Mouse (Mus musculus) forebrain, embryonic 13.5 days (tissue): Measurements from ENCODE around the gene Ass1. TPM values are rescaled to one million over a fixed set of nuclear protein-coding genes. Genes with fewer than 3 reads are reported as not detected.

Experiments
- ATAC-seq: fragments of 200-750 bp; cut with Nextera tagmentation; 2 replicates; pipeline ENCODE4 v1.8.0; 2017
- H3K27ac ChIP-seq: fragments of 300-500 bp; sonication (generic); 2 replicates; pipeline ENCODE4 v1.5.1; 2015; ENCODE audit warnings: inconsistent platforms, mild to moderate bottlenecking, moderate library complexity
- H3K27me3 ChIP-seq: fragments of 300-500 bp; sonication (generic); 2 replicates; pipeline ENCODE4 v1.6.1; 2015; ENCODE audit warnings: mild to moderate bottlenecking, inconsistent platforms
- H3K36me3 ChIP-seq: fragments of 300-500 bp; sonication (generic); 2 replicates; pipeline ENCODE4 v1.6.1; 2015; ENCODE audit warnings: mild to moderate bottlenecking, inconsistent platforms; ENCODE audit not compliant: poor library complexity, severe bottlenecking
- H3K4me1 ChIP-seq: fragments of 300-500 bp; sonication (generic); 2 replicates; pipeline ENCODE4 v1.6.1; 2015; ENCODE audit warnings: inconsistent platforms
- H3K4me2 ChIP-seq: fragments of 300-500 bp; sonication (generic); 2 replicates; pipeline ENCODE4 v1.6.1; 2015; ENCODE audit warnings: inconsistent platforms, mild to moderate bottlenecking, moderate library complexity
- H3K4me3 ChIP-seq: fragments of 300-500 bp; sonication (generic); 2 replicates; pipeline ENCODE4 v1.5.1; 2015; ENCODE audit warnings: mild to moderate bottlenecking, inconsistent platforms
- H3K9ac ChIP-seq: fragments of 300-500 bp; sonication (generic); 2 replicates; pipeline ENCODE4 v1.6.1; 2015; ENCODE audit warnings: mild to moderate bottlenecking, inconsistent platforms
- H3K9me3 ChIP-seq: fragments of 300-500 bp; sonication (generic); replicated peaks from 2 replicates; pipeline ENCODE4 v1.6.1; 2016; ENCODE audit warnings: inconsistent platforms
- WGBS: fragments of 180-500 bp; shearing (Covaris S2); methylation state at CpG from one replicate; pipeline ENCODE4 v1.1.7; 2015; 5-methylcytosine and 5-hydroxymethylcytosine counted together
- polyA plus RNA-seq: library from polyadenylated mRNA; unstranded; fragments of >200 nt; fragmentation: Nextera tagmentation; extraction: Ambion mirVana; gene quantifications from 2 replicates; pipeline ENCODE4 v1.2.1, GENCODE M21; 2015

Ass1 gene
- polyA plus RNA-seq: 5.6 and 5.9 TPM in 2 replicates

DNA sequence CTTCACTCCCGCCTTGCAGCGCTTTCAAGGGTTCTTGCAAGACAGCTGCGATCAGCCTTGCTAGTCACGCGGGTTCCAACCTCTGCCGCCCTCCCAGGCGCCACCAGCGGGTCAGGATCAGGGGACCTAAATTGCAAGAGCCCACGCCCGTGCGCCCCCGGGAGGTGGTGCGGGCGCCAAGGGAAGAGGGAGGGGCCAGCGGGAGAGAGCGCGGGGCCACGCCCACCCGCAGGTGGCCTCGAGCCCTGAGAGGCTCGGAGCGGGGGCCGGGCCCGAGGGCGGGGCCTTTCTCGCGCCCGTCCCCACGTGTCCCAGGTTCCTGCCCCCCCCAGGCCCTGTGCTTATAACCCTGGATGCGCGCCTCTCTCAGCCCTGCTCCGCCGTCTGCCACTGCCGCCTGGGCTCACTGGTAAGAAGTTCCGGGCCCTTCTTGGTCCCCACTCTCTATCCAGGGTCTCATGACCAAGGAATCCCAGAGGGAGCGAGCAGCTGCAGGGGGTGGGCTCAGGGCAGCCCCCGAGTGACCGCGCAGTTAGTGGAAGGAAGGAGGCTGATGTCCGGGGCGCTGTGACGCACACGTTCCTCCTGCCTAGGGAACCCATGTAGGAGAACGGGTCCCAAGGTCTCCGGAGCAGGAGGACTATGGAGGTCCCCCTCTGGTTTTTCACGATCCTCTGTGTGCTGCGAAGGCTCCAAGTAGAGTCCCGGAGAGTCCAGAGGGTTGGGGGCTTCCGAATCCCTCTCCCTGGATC, at the start of gene Ass1:
Ass1 (plus strand) TSS at position 277 of the 752 bp plus-strand sequence.
- Histone ChIP-seq H3K36me3 (no peaks in the 10 kb centered on the region), H3K9me3 (peaks cover 4% of the 10 kb centered on the region), H3K4me1 (peaks cover 18% of the 10 kb centered on the region), H3K27ac (no peak within 1 kb of the TSS), H3K27me3 (peaks cover 51% of the 10 kb centered on the region), H3K9ac (peak within 1 kb of the TSS; percentile 55), H3K4me2 (peak within 1 kb of the TSS; percentile 83), H3K4me3 (peak within 1 kb of the TSS; percentile 41)
- 1% methylated on average over 49 of the region's 49 CpGs for WGBS
- ATAC-seq: peak; percentile 67

DNA sequence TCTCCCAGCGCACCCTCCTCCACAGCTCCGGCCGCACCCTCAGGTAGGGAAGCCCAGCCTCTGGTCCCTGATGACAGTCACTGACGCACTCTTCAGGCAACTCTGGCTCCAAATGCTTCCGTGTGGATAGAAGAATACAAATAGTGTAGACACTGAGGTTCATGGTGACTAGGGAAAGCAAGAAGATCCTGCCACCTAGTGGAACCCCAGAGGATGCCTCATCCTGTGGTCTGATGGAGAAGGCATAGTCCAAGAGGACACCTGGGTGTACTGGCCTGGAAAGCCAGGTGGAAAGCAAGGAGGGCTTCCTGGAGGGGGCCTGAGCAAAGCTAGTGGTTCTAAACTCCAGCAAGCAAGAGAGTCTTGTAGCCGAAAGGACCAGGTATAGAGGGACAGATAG, 49.1 kb upstream of the Ass1 start:
- Histone ChIP-seq H3K4me1 (peaks cover 6% of the 10 kb centered on the region), H3K27ac (no peak overlapping the region), H3K4me2 (no peak overlapping the region), H3K4me3 (no peak overlapping the region), H3K9ac (no peak overlapping the region), H3K36me3 (no peaks in the 10 kb centered on the region), H3K9me3 (no peaks in the 10 kb centered on the region), H3K27me3 (no peaks in the 10 kb centered on the region)
- no peak for ATAC-seq
- 82% methylated on average over 6 of the region's 6 CpGs for WGBS

DNA sequence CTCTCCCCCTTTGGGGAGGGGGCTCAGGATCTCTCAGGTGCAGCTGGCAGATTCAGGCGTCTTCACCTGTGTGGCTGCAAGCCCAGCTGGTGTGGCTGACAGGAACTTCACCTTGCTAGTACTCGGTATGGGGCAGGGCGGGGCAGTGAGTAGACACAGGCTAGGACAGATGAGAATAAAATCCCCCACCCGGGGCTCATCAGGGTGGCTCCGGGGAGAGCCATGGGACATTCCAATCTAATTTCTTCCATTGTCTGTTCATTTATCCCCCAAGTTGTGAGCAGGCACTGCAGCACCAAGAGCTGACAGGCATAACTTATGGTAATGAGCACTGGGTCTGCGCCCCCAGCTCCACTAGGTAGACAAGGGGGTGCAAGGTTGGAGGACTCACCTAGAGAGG, 47.4 kb upstream of the Ass1 start:
- H3K9me3 ChIP-seq: no peaks in the 10 kb centered on the region
- WGBS: 77% methylated on average over 6 of the region's 6 CpGs
- no peak overlapping the region for H3K27ac ChIP-seq
- peaks cover 6% of the 10 kb centered on the region for H3K4me1 ChIP-seq
- no peak overlapping the region for H3K4me2 ChIP-seq
- H3K4me3 ChIP-seq: no peak overlapping the region
- no peak for ATAC-seq
- no peaks in the 10 kb centered on the region for H3K27me3 ChIP-seq
- H3K9ac ChIP-seq: no peak overlapping the region
- H3K36me3 ChIP-seq: no peaks in the 10 kb centered on the region

DNA sequence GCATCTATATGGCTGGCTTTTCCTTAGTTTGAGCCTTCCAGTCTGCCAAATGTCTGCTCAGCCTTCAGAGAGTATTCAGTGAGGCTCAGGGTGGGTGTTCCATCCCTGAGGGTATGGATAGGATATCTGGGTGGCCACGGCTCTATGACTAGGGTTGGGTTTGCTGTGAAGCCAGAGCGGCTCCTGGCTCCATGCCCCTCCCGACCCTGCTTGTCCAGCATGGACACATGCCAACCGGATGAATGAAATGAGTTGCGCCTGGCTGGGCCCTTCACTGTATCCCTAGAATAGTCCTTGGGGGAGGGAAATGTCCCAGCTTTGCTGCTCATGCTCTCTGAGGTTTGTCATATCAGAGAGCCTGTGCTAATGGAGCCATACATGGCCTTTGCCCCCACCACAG, 38.5 kb upstream of the Ass1 start:
- H3K4me2 ChIP-seq: no peak overlapping the region
- H3K4me1 ChIP-seq: peaks cover 6% of the 10 kb centered on the region
- 64% methylated on average over 5 of the region's 5 CpGs for WGBS
- no peak overlapping the region for H3K9ac ChIP-seq
- H3K36me3 ChIP-seq: no peaks in the 10 kb centered on the region
- H3K9me3 ChIP-seq: no peaks in the 10 kb centered on the region
- no peak for ATAC-seq
- no peaks in the 10 kb centered on the region for H3K27me3 ChIP-seq
- no peak overlapping the region for H3K4me3 ChIP-seq
- no peak overlapping the region for H3K27ac ChIP-seq

DNA sequence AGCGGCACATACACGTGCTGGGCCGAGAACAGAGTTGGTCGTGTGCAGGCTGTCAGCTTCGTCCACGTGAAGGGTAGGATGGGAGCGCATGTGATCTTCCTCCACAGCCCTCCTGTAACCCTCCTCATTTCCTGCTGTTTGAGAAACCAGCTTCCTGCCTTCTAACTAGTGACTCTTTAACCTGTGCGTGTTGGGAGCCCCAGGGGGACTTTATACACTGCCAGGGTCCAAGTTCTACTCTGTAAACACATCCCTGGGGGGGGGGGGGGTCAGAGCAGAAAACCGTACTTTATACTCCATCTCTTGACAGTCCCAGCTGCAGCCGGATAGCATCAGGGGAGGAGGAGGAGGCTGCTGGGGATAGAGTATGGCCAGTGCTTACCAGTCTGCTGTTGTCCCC, 35.3 kb upstream of the Ass1 start:
- Histone ChIP-seq H3K4me1 (peaks cover 6% of the 10 kb centered on the region), H3K27ac (no peak overlapping the region), H3K27me3 (no peaks in the 10 kb centered on the region), H3K36me3 (no peaks in the 10 kb centered on the region), H3K4me2 (no peak overlapping the region), H3K9me3 (no peaks in the 10 kb centered on the region), H3K4me3 (no peak overlapping the region), H3K9ac (no peak overlapping the region)
- WGBS: 74% methylated on average over 10 of the region's 10 CpGs
- ATAC-seq: no peak

DNA sequence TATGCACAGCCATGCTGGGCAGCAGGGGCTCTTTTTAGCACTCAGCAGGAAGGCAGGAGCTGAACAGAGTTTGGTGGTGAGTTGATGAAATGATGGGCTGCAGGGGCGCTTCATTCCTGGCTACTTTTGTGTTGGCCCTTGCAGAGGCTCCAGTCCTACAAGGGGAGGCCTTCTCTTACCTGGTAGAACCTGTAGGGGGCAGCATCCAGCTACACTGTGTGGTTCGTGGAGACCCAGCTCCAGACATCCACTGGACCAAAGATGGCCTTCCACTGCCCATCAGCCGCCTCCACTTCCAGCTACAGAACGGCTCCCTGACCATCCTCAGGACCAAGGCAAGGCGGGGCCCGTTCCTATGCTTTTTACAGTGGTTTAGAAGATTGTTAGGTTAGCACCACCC, 34.4 kb upstream of the Ass1 start:
- WGBS: 36% methylated on average over 6 of the region's 6 CpGs
- no peaks in the 10 kb centered on the region for H3K27me3 ChIP-seq
- H3K36me3 ChIP-seq: no peaks in the 10 kb centered on the region
- H3K4me2 ChIP-seq: no peak overlapping the region
- peaks cover 6% of the 10 kb centered on the region for H3K4me1 ChIP-seq
- H3K9ac ChIP-seq: no peak overlapping the region
- no peaks in the 10 kb centered on the region for H3K9me3 ChIP-seq
- H3K4me3 ChIP-seq: no peak overlapping the region
- no peak overlapping the region for H3K27ac ChIP-seq
- ATAC-seq: no peak

DNA sequence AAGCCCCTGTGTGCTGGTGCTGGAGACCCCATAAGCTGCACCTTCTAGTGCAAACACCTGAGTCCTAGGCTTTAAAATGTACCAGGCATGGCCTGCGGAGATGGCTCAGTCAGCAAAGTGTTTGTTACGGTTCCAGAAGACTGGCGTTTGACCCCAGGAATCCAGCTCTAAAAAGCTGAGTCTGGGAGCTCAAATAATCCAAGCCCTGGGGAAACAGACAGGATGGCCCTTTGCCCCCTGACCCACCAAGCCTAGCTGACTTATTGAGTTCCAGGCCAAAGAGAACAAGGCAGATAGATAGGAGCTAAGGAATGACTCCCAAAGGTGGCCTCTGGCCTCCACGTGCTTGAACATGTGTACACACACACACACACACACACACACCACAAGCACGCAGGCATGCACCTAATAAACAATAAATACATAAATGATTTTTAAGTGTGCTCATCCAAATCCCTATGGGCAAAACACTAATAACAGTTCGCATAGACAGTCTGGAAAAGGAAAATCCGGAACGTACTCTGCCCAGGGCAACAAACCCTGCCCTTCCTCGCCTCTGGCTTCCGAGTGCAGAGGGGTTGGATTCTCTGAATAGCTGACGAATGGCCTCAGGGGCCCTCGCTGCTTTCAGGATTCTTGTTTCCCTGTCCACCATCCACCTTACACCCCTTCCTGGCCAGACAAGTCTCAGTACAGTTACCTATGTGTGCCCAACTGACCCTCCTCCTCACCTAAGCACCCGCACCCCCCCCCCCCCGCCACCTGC, 32.3 kb upstream of the Ass1 start:
- H3K4me1 ChIP-seq: no peaks in the 10 kb centered on the region
- H3K4me3 ChIP-seq: no peak overlapping the region
- H3K9ac ChIP-seq: no peak overlapping the region
- WGBS: 71% methylated on average over 13 of the region's 14 CpGs
- no peak for ATAC-seq
- no peaks in the 10 kb centered on the region for H3K36me3 ChIP-seq
- no peaks in the 10 kb centered on the region for H3K9me3 ChIP-seq
- H3K4me2 ChIP-seq: no peak overlapping the region
- H3K27me3 ChIP-seq: no peaks in the 10 kb centered on the region
- no peak overlapping the region for H3K27ac ChIP-seq

DNA sequence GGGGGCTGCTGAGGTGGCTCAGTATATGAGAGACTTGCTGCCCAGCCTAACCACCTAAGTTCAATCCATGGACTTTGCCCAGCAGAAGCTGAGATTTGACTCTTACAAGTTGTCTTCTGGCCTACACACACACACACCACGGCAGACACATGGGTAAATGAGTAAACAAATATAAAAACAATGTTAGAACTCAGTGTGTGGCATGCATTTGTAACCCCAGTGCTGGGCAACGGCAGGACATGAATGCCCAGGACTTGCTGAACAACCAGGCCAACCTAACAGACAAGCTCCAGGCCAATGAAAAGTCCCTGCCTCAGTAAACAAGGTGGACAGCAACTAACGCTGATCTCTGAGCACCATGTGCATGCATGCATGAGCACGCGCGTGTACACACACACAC, 30.4 kb upstream of the Ass1 start:
- H3K4me1 ChIP-seq: no peaks in the 10 kb centered on the region
- no peaks in the 10 kb centered on the region for H3K9me3 ChIP-seq
- no peaks in the 10 kb centered on the region for H3K27me3 ChIP-seq
- H3K4me2 ChIP-seq: no peak overlapping the region
- no peak overlapping the region for H3K4me3 ChIP-seq
- WGBS: 86% methylated on average over 6 of the region's 6 CpGs
- H3K9ac ChIP-seq: no peak overlapping the region
- no peaks in the 10 kb centered on the region for H3K36me3 ChIP-seq
- ATAC-seq: no peak
- H3K27ac ChIP-seq: no peak overlapping the region

DNA sequence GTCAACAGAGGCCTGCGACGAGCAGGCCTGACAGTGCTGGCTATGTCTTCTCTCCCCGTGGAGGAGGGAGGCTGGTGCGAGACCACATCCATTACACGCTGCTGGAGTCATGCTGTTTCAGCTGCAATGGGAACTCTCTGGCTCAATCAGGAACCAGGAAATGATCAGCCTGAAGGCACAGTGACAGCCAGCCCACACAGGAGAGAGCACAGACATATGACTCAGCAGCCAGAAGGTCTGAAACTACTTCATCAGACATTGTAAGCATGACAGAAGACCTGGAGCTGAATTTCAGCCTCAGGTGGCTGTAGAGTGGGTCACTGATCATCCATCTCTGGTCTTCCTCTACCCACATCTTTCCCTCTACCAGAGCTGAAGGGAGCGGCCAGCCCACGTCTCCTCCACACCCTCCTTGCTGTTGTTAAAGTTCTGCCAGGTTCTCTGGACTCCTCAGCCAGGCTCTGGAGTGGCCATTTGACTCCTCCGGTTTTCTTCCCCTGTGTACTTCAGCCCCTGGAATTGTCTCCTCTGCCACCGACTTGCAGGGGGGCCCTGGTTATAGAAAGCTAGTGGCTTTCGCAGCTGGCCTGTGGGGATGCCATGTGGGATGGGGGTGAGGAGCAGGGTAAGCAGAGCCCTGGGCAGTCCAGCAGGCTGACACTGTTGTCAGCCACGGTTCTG, 27.4 kb upstream of the Ass1 start:
- ATAC-seq: no peak
- Histone ChIP-seq H3K4me1 (no peaks in the 10 kb centered on the region), H3K27ac (no peak overlapping the region), H3K9me3 (no peaks in the 10 kb centered on the region), H3K4me2 (no peak overlapping the region), H3K27me3 (no peaks in the 10 kb centered on the region), H3K9ac (no peak overlapping the region), H3K36me3 (no peaks in the 10 kb centered on the region), H3K4me3 (no peak overlapping the region)
- WGBS: 74% methylated on average over 11 of the region's 11 CpGs

DNA sequence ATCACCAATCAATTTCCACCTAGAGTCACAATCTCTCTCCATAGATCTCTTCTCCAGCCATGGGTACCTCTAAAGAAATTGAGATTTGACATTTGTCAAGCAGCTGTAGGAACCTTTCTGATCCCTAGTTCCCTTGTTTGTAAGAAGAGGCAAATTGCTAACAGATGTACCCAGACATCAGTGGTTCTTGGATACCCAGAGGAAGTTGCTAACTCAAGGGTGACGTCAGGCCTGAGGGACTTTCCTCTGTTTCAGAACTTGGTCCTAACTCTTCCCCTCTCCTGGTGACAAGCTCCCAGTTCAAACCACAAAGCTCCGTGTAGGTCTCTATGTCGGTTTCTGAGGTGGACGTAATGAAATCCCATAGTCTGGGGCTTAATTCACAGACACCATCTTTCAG, 24.0 kb upstream of the Ass1 start:
- Histone ChIP-seq H3K4me3 (no peak overlapping the region), H3K9me3 (no peaks in the 10 kb centered on the region), H3K27me3 (no peaks in the 10 kb centered on the region), H3K27ac (no peak overlapping the region), H3K4me1 (peaks cover 26% of the 10 kb centered on the region), H3K36me3 (no peaks in the 10 kb centered on the region), H3K4me2 (no peak overlapping the region), H3K9ac (no peak overlapping the region)
- 78% methylated on average over 4 of the region's 4 CpGs for WGBS
- no peak for ATAC-seq

DNA sequence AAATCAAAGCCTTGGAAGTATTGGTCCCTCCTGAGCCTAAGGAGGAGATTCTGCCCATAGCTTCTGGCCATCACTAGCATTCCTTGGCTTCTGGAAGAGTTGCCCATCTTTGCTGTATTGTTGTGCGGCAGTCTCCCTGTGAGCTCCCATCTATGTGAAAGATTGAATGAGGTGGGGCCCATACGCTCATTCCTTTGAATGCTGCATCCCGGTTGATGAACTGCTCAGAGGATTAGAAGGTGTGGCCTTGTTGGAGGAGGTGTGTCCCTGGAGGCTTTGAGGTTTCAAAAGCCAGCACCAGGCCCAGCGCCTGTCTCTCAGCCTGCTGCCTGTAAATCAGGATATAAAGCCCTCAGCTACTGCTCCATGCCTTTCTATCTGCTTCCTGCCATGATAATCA, 23.6 kb upstream of the Ass1 start:
- Histone ChIP-seq H3K9me3 (no peaks in the 10 kb centered on the region), H3K4me3 (no peak overlapping the region), H3K27ac (no peak overlapping the region), H3K4me2 (no peak overlapping the region), H3K36me3 (no peaks in the 10 kb centered on the region), H3K9ac (no peak overlapping the region), H3K27me3 (no peaks in the 10 kb centered on the region), H3K4me1 (peaks cover 26% of the 10 kb centered on the region)
- ATAC-seq: no peak
- 31% methylated on average over 4 of the region's 4 CpGs for WGBS

DNA sequence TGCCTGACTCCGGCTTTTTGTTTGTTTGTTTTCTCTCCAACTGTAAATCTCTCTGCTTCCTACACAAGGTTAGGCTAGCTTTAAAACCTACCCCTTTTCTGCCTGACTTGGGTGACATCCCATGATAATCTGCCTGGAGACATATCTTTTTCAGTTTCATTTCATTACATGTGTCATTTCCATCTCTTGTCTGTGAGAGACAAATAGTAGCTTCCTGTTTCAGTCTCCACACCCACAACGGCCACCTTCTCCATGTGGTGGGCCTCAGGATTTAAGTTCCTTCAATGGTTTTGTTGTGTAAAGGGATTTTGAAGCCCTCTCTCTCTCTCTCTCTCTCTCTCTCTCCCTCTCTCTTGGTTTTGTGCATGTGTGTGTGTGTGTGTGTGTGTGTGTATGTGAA, 22.5 kb upstream of the Ass1 start:
- Histone ChIP-seq H3K27ac (no peak overlapping the region), H3K4me3 (no peak overlapping the region), H3K9ac (no peak overlapping the region), H3K4me2 (no peak overlapping the region), H3K36me3 (no peaks in the 10 kb centered on the region), H3K4me1 (peaks cover 26% of the 10 kb centered on the region), H3K9me3 (no peaks in the 10 kb centered on the region), H3K27me3 (no peaks in the 10 kb centered on the region)
- WGBS: 85% methylated on average over 2 of the region's 2 CpGs
- ATAC-seq: no peak
